Mouse (Mus musculus): ENCODE measurements around the gene Gm45713. TPM values are rescaled to one million over a fixed set of nuclear protein-coding genes. Genes with fewer than 3 reads are reported as not detected.
"Not testable (repeated sequence)": the region's sequence is repeated elsewhere in the genome, so short reads cannot be mapped to it uniquely, and the experiment has no call there.

Gene Gm45713
- polyA plus RNA-seq, 1 experiment = not detected

GRCm38 (mm10) chr7:45155590-45155989 lies 19.6 kb upstream of the Gm45713 start:
- no peak overlapping the region for H3K4me3 ChIP-seq (ENCODE audit: insufficient read depth, low read depth, low read length)
- H3K27ac ChIP-seq (replicated peaks; ENCODE audit: low read depth, low read length) = no peak overlapping the region
- H3K4me1 ChIP-seq (ENCODE audit: control insufficient read depth, insufficient read depth, insufficient read length, low read length) = no peaks in the 10 kb centered on the region; the same call in 1 of the 2 replicates

DNA sequence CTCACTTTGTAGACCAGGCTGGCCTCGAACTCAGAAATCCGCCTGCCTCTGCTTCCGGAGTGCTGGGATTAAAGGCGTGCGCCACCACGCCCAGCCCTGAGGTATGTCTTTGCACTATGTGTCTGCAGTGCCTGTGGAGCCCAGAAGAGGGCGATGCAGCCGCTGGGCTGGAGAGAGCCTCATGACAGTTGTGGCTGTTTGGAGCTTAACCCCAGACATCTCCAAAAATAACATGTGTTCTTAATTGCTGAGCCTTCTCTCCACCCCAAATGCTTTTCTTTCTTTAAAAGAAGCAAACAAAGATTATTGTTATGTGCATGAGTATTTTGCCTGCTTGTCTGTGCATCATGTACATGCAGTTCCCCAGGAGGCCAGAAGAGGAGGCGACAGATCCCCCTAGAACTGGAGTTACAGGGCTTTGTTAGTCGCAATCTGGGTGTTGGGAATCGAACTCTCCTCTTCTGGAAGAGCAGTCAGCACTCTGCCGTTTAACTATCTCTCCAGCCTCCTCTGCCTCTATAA lies 19.0 kb upstream of the Gm45713 start:
- Histone ChIP-seq H3K4me3 (ENCODE audit: insufficient read depth, low read depth, low read length) (peak overlapping the region; percentile 43), H3K4me1 (ENCODE audit: control insufficient read depth, insufficient read depth, insufficient read length, low read length) (no peaks in the 10 kb centered on the region; the same call in 1 of the 2 replicates), H3K27ac (replicated peaks; ENCODE audit: low read depth, low read length) (peak overlapping the region; percentile 35; the same call in 1 of the 2 replicates)

- Histone ChIP-seq H3K4me3 (ENCODE audit: insufficient read depth, low read depth, low read length) (peak within 1 kb of the TSS; percentile 92), H3K4me1 (ENCODE audit: control insufficient read depth, insufficient read depth, insufficient read length, low read length) (no peaks in the 10 kb centered on the region; the same call in 1 of the 2 replicates), H3K27ac (replicated peaks; ENCODE audit: low read depth, low read length) (peak within 1 kb of the TSS; percentile 99)
These were observed 18.3 kb upstream of the Gm45713 start, which contains the start of the genes Pih1d1 and Aldh16a1 for GRCm38 (mm10) chr7:45154096-45154992. Gene Pih1d1, plus strand, starts transcription at chr7:45154303. Gene Aldh16a1, minus strand, starts transcription at chr7:45154584.

GRCm38 (mm10) chr7:45153586-45153985 lies 17.6 kb upstream of the Gm45713 start:
- Histone ChIP-seq H3K4me3 (ENCODE audit: insufficient read depth, low read depth, low read length) (peak overlapping the region; percentile 92), H3K27ac (replicated peaks; ENCODE audit: low read depth, low read length) (peak overlapping the region; percentile 91), H3K4me1 (ENCODE audit: control insufficient read depth, insufficient read depth, insufficient read length, low read length) (no peaks in the 10 kb centered on the region; the same call in 1 of the 2 replicates)

DNA sequence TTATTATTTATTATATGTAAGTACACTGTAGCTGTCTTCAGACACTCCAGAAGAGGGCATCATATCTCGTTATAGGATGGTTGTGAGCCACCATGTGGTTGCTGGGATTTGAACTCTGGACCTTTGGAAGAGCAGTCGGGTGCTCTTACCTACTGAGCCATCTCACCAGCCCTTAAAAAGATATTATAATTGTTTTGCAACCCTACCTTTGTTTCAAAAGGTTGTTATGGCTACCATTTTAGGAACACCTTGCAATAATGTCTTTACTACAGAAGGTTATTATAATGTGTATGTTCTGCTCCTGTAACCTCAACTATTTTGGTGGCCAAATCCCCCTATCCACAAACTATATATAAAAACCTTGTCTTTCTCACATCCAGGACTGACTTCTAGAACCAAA lies 17.0 kb upstream of the Gm45713 start:
- H3K27ac ChIP-seq (replicated peaks; ENCODE audit: low read depth, low read length); H3K4me1 ChIP-seq (ENCODE audit: control insufficient read depth, insufficient read depth, insufficient read length, low read length); H3K4me3 ChIP-seq (ENCODE audit: insufficient read depth, low read depth, low read length): not testable (repeated sequence)

- Histone ChIP-seq H3K27ac (replicated peaks; ENCODE audit: low read depth, low read length) (0 out of 2 replicates have a peak overlapping the region, but pooled peaks have one; percentile 12), H3K4me1 (ENCODE audit: control insufficient read depth, insufficient read depth, insufficient read length, low read length) (no peaks in the 10 kb centered on the region; the same call in 1 of the 2 replicates)
These were observed 15.3 kb upstream of the Gm45713 start for GRCm38 (mm10) chr7:45151303-45151702.

GRCm38 (mm10) chr7:45150321-45150720 lies 14.3 kb upstream of the Gm45713 start:
- no peaks in the 10 kb centered on the region; the same call in 1 of the 2 replicates for H3K4me1 ChIP-seq (ENCODE audit: control insufficient read depth, insufficient read depth, insufficient read length, low read length)
- no peak overlapping the region for H3K4me3 ChIP-seq (ENCODE audit: insufficient read depth, low read depth, low read length)
- H3K27ac ChIP-seq (replicated peaks; ENCODE audit: low read depth, low read length) = 0 out of 2 replicates have a peak overlapping the region, but pooled peaks have one; percentile 12

More at GRCm38 (mm10) chr7:45151303-45151702, 15.3 kb upstream of the Gm45713 start:
- no peak overlapping the region for H3K4me3 ChIP-seq (ENCODE audit: insufficient read depth, low read depth, low read length)

DNA sequence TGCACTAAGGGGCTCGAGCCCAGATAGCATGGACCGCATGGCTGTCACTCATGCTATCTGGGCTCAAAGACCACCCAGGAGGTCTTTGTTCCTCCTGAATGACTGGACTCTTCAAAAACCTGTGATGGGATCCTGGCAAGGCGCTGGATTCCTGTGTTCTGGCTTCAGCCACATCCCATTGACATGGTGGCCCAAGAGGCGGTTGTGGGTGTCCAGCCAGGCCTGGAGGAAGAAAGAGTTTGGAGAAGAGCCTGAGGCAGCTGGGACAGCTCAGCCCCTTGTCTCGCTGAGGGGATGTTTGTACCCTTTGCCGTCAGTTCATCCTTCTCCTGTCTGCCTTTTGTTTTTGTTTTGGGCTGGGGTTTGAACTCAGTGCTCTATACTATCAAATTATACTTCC lies 13.5 kb upstream of the Gm45713 start:
- Histone ChIP-seq H3K27ac (replicated peaks; ENCODE audit: low read depth, low read length) (no peak overlapping the region), H3K4me3 (ENCODE audit: insufficient read depth, low read depth, low read length) (no peak overlapping the region), H3K4me1 (ENCODE audit: control insufficient read depth, insufficient read depth, insufficient read length, low read length) (no peaks in the 10 kb centered on the region; the same call in 1 of the 2 replicates)

DNA sequence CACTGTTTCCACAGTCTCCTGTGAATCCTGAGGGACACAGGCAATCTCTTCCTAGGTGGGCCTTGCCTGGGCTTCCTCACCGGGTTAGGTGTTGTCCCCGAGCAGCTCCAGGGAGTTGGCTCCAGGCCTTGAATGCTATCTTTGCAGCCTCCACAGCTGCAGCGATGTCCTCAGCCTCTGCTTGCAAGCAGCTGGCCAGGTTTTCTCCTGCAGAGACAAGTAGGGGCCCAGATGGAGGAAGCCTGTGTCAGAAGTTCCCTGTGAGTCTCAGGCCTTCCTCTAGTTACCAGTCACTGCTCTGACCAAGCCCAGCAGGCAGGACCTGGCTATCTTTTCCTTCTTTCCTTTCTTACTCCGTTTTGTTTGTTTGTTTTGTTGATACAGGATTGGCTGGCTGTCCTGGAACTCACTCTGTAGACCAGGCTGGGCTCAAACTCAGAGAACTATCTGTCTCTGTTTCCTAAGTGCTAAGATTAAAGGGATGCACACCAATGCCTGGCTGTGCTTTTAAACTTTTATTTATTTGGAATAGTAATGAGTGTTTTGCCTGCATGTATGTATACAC lies 12.6 kb upstream of the Gm45713 start:
- H3K4me3 ChIP-seq (ENCODE audit: insufficient read depth, low read depth, low read length) = no peak overlapping the region
- no peak overlapping the region for H3K27ac ChIP-seq (replicated peaks; ENCODE audit: low read depth, low read length)
- H3K4me1 ChIP-seq (ENCODE audit: control insufficient read depth, insufficient read depth, insufficient read length, low read length) = no peaks in the 10 kb centered on the region; the same call in 1 of the 2 replicates

GRCm38 (mm10) chr7:45147899-45148298 lies 11.9 kb upstream of the Gm45713 start:
- no peak overlapping the region for H3K4me3 ChIP-seq (ENCODE audit: insufficient read depth, low read depth, low read length)
- no peak overlapping the region for H3K27ac ChIP-seq (replicated peaks; ENCODE audit: low read depth, low read length)
- no peaks in the 10 kb centered on the region; the same call in 1 of the 2 replicates for H3K4me1 ChIP-seq (ENCODE audit: control insufficient read depth, insufficient read depth, insufficient read length, low read length)

DNA sequence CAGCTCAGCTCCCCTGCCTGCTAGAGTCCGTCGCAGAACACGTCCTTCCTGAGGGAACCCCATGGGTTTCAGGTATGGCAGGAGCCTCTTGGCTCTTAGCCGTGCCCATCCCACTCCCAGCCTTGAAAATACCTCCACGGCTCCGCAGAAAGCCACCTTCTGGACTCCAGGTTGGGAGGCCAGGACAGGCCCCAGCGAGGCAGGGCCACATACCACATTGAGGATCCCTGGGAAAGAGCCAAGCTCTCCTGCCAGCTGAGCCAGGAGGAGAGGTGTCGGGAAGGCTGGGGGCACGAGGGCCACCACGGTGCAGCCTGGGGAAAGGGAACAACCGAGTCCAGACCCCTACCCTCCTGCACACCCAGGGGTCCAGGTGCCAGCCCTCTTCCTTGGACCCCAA lies 11.2 kb upstream of the Gm45713 start:
- Histone ChIP-seq H3K4me1 (ENCODE audit: control insufficient read depth, insufficient read depth, insufficient read length, low read length) (no peaks in the 10 kb centered on the region; the same call in 1 of the 2 replicates), H3K27ac (replicated peaks; ENCODE audit: low read depth, low read length) (no peak overlapping the region), H3K4me3 (ENCODE audit: insufficient read depth, low read depth, low read length) (no peak overlapping the region)

- no peaks in the 10 kb centered on the region; the same call in 1 of the 2 replicates for H3K4me1 ChIP-seq (ENCODE audit: control insufficient read depth, insufficient read depth, insufficient read length, low read length)
- H3K27ac ChIP-seq (replicated peaks; ENCODE audit: low read depth, low read length) = no peak overlapping the region
- no peak overlapping the region for H3K4me3 ChIP-seq (ENCODE audit: insufficient read depth, low read depth, low read length)
These were observed 9.4 kb upstream of the Gm45713 start for GRCm38 (mm10) chr7:45145460-45145859.

DNA sequence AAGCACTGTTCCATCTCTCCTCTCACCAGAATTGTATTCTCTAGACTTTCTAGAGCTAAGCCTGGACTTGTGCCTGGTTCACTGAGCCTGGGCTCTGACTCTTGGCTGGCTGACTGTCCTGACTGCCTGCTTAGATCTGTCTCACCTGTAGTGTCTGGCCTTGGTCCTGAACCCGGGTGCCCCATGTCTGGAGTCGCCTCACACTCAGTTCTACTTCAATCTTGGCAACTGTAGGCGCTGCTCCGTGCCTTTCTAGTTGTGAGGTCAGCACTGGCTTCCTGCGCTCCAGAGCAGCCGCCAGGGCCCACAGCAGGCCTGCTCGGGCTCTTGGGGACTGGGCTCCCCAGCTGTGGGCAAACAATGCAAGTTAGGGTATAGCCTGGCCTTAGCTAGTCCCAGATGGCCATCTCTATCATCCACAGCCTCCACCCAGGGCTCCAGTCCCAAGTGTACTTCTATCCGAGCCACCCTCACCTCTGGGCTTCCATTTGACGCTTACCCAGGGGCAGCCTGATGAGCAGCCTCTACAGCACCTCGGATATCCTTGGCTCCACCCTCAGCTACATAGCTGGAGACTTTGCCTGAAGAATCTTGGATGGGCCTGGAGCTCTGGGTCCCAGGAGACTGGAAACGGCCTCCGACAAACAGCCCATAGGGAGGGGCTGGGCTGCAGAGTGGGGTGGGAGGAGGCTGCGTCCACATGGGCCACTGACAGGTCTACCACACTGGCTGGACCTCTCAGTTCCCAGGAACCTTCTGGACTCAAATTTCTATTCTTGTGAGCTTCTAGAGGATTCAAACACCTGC lies 8.5 kb upstream of the Gm45713 start:
- H3K4me3 ChIP-seq (ENCODE audit: insufficient read depth, low read depth, low read length) = no peak overlapping the region
- no peak overlapping the region for H3K27ac ChIP-seq (replicated peaks; ENCODE audit: low read depth, low read length)
- H3K4me1 ChIP-seq (ENCODE audit: control insufficient read depth, insufficient read depth, insufficient read length, low read length) = no peaks in the 10 kb centered on the region; the same call in 1 of the 2 replicates

GRCm38 (mm10) chr7:45141914-45142313 lies 5.9 kb upstream of the Gm45713 start:
- no peak overlapping the region for H3K4me3 ChIP-seq (ENCODE audit: insufficient read depth, low read depth, low read length)
- H3K27ac ChIP-seq (replicated peaks; ENCODE audit: low read depth, low read length) = no peak overlapping the region
- H3K4me1 ChIP-seq (ENCODE audit: control insufficient read depth, insufficient read depth, insufficient read length, low read length) = no peaks in the 10 kb centered on the region; the same call in 1 of the 2 replicates
